Mouse (Mus musculus): Measurements from ENCODE around the gene Pgm5. TPM values are rescaled to one million over a fixed set of nuclear protein-coding genes. Genes with fewer than 3 reads are reported as not detected.

The Pgm5 gene
- polyA plus RNA-seq, 1 experiment from 2014 or later, result 2.9 TPM

DNA sequence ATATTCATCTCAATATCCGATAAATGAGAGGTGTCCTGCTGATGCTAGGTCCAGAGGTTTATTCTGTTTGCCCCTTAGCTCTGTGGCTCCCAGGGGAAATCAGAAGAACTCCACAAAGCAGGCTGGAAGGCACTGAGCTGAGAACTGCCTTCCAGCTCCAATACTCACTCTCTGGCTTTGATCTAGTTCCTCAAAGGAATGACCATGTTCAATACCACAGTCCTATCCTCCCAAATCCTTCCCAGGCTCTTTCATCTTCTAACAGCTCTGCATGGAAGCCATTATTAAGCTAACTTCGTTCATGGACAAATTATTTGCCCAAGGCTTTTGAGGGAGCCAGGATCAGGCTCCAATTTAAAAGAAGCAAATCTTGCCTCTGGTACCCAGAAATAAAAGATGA is 210.1 kb downstream of the Pgm5 start:
- ATAC-seq (ENCODE audit: insufficient read depth) (no peak), DNase-seq (no peak)
- Histone ChIP-seq H3K9me3 (ENCODE audit: low read depth, low read length) (no peaks in the 10 kb centered on the region), H3K4me1 (ENCODE audit: insufficient read depth) (peaks cover 9% of the 10 kb centered on the region; the same call in 1 of the 2 replicates), H3K4me2 (no peak overlapping the region), H3K27me3 (ENCODE audit: insufficient read depth, low read length) (no peaks in the 10 kb centered on the region), H3K9ac (no peak overlapping the region), H3K36me3 (ENCODE audit: insufficient read depth) (no peaks in the 10 kb centered on the region), H3K27ac (ENCODE audit: low read depth) (no peak overlapping the region), H3K4me3 (ENCODE audit: low read depth, low read length) (no peak overlapping the region)
- 57% methylated on average over 2 of the region's 2 CpGs for WGBS
- TF ChIP-seq CTCF (IDR thresholded peaks at IDR 0.05; ENCODE audit: low read depth), result no peak

DNA sequence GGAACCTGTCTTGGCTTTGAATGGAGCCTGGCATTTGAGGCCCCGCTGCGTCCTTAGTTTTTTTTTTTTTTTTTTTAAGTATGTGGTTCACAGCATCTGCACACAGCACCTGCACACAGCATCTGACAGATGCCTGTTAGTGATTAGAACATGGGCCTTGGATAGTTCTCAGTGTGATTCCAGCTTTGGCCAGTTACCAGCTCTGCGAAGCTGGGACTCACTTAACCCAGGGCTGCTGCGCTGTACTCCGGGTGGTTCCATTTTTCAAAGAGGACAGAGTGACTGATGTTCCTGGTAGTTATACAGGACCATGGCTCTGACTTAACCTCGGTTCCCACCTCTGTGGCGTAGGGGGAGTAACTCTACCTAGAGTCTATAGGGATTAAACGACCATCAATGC is 211.2 kb downstream of the Pgm5 start:
- Histone ChIP-seq H3K4me3 (ENCODE audit: low read depth, low read length) (no peak overlapping the region), H3K9ac (no peak overlapping the region), H3K9me3 (ENCODE audit: low read depth, low read length) (no peaks in the 10 kb centered on the region), H3K36me3 (ENCODE audit: insufficient read depth) (no peaks in the 10 kb centered on the region), H3K27me3 (ENCODE audit: insufficient read depth, low read length) (no peaks in the 10 kb centered on the region), H3K27ac (ENCODE audit: low read depth) (no peak overlapping the region), H3K4me1 (ENCODE audit: insufficient read depth) (peaks cover 9% of the 10 kb centered on the region; the same call in 1 of the 2 replicates), H3K4me2 (no peak overlapping the region)
- ATAC-seq (ENCODE audit: insufficient read depth), result no peak
- TF ChIP-seq CTCF (IDR thresholded peaks at IDR 0.05; ENCODE audit: low read depth), result no peak
- WGBS, result 74% methylated on average over 8 of the region's 8 CpGs
- no peak for DNase-seq

DNA sequence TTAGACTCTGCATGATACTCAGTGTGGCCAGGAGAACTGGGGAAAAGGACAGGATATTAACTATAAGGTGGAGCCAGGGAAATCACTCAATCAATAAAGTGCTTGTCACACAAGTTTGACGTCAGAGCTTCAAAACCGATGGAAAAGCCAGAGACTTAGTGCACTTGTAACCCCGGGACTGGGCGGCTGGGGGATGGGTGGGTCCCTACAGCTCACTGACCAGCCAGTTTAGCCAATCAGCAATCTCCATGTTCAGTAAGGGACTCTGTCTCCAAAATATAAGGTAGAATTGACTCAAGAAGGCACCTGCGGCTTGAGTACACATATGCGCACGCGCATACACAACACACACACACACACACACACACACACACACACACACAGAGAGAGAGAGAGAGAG is 213.6 kb downstream of the Pgm5 start:
- Histone ChIP-seq H3K4me3 (ENCODE audit: low read depth, low read length) (no peak overlapping the region), H3K4me1 (ENCODE audit: insufficient read depth) (no peaks in the 10 kb centered on the region), H3K27ac (ENCODE audit: low read depth) (no peak overlapping the region), H3K36me3 (ENCODE audit: insufficient read depth) (no peaks in the 10 kb centered on the region), H3K4me2 (no peak overlapping the region), H3K9me3 (ENCODE audit: low read depth, low read length) (no peaks in the 10 kb centered on the region), H3K27me3 (ENCODE audit: insufficient read depth, low read length) (no peaks in the 10 kb centered on the region), H3K9ac (no peak overlapping the region)
- no peak for ATAC-seq (ENCODE audit: insufficient read depth)
- 70% methylated on average over 8 of the region's 8 CpGs for WGBS
- TF ChIP-seq CTCF (IDR thresholded peaks at IDR 0.05; ENCODE audit: low read depth), result no peak
- no peak for DNase-seq

DNA sequence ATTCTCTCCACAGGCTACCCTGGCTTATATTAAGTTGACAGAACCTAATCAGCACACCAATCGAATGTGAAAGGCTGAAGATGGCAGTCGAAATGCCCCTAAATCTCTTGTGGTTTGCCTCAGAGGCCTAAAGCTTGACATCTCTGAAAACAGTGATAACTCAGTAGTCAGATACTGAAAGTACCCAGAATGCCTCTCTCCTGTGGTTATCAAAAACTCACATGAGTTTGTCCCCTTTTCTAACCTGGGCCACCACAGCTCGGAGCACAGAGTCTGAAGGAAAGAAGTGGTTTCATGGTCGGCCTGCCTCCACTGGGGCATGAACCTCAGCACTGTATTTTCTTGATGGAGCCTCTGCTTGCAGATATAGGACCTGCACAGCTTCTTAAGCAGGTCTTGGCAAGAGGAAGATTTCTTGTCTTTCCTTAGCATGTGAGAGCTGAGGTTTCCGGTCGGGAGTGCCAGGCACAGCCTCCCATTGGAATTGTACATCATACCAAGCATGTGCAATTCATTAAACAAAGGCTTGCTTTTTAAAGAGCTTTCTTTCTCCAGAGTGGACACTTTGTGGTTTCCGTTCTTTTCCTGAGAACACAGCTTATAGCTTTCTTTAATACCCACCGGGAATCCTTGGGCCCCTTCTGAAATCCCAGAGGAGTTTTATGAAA is 215.4 kb downstream of the Pgm5 start:
- H3K9ac ChIP-seq, result no peak overlapping the region
- H3K36me3 ChIP-seq (ENCODE audit: insufficient read depth), result no peaks in the 10 kb centered on the region
- TF ChIP-seq CTCF (IDR thresholded peaks at IDR 0.05; ENCODE audit: low read depth), result no peak
- DNase-seq, result no peak
- H3K4me3 ChIP-seq (ENCODE audit: low read depth, low read length), result no peak overlapping the region
- H3K9me3 ChIP-seq (ENCODE audit: low read depth, low read length), result no peaks in the 10 kb centered on the region
- H3K27ac ChIP-seq (ENCODE audit: low read depth), result no peak overlapping the region
- ATAC-seq (ENCODE audit: insufficient read depth), result no peak
- H3K27me3 ChIP-seq (ENCODE audit: insufficient read depth, low read length), result no peaks in the 10 kb centered on the region
- H3K4me1 ChIP-seq (ENCODE audit: insufficient read depth), result no peaks in the 10 kb centered on the region
- 75% methylated on average over 8 of the region's 8 CpGs for WGBS
- H3K4me2 ChIP-seq, result no peak overlapping the region

DNA sequence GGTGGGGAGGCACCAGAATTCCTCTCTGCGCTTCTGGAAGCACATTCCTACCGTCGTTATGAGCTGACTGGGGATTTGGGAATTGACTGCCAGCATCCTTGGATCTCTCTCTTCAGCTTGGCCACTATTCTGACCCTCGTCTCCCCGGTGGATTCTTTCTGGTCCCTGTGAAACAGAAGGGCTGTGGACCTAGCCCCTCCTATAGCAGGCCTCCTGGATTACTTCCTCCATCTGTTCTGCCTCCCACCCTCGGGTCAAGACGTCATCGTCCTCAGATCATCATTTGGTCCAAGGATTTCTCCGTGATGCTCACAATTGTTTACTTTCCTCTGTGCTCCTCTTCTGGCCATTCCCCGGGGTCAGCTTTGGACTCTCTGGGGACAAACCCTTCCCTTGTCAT is 216.7 kb downstream of the Pgm5 start:
- Histone ChIP-seq H3K36me3 (ENCODE audit: insufficient read depth) (no peaks in the 10 kb centered on the region), H3K27ac (ENCODE audit: low read depth) (no peak overlapping the region), H3K27me3 (ENCODE audit: insufficient read depth, low read length) (no peaks in the 10 kb centered on the region), H3K4me2 (no peak overlapping the region), H3K9me3 (ENCODE audit: low read depth, low read length) (no peaks in the 10 kb centered on the region), H3K9ac (no peak overlapping the region), H3K4me3 (ENCODE audit: low read depth, low read length) (no peak overlapping the region), H3K4me1 (ENCODE audit: insufficient read depth) (no peaks in the 10 kb centered on the region)
- DNase-seq (peak; percentile 16), ATAC-seq (ENCODE audit: insufficient read depth) (no peak)
- no peak for TF ChIP-seq CTCF (IDR thresholded peaks at IDR 0.05; ENCODE audit: low read depth)
- 39% methylated on average over 10 of the region's 10 CpGs for WGBS

DNA sequence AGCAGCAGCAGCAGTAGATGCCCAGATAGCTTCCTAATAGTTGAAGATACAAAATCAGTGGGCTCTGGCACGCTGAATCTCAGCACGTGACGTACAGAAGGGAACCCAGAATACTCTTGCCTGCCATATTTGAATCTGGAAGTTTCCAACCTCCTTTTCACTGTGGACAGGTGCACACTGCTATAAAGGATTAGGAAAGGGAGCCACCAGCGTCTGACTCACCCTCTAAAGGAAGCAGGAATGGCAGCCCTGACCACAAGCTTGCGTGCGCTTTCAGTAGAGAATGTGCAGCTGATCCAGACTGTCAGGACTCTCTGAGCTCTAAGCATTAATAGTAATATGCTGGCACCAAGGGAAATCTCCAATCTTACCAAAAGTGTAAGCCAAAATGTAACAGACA is 220.7 kb downstream of the Pgm5 start:
- no peaks in the 10 kb centered on the region for H3K27me3 ChIP-seq (ENCODE audit: insufficient read depth, low read length)
- no peak overlapping the region for H3K4me3 ChIP-seq (ENCODE audit: low read depth, low read length)

DNA sequence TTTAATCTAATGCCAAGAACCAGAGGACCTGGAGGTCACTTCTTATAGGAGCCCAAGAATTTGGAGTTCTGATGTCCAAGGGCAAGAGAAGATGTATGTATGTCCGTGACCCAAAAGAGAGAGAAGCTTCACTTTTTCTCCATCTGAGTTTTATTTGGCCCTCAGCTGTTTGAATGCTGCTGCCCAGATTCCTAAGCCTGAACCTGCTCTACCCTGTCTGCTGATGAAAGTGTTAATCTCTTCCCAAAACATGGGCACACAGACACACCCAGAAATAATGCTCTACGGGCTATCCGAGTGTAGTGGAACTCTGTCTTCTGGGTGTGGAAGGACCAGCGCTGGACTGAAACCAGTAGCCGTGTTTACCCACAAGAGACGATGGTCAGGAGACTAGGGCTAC is 223.7 kb downstream of the Pgm5 start:
- no peak for TF ChIP-seq CTCF (IDR thresholded peaks at IDR 0.05; ENCODE audit: low read depth)
- H3K36me3 ChIP-seq (ENCODE audit: insufficient read depth), result no peaks in the 10 kb centered on the region
- 89% methylated on average over 6 of the region's 6 CpGs for WGBS
- no peaks in the 10 kb centered on the region for H3K27me3 ChIP-seq (ENCODE audit: insufficient read depth, low read length)
- H3K27ac ChIP-seq (ENCODE audit: low read depth), result no peak overlapping the region
- H3K9ac ChIP-seq, result no peak overlapping the region
- no peak overlapping the region for H3K4me3 ChIP-seq (ENCODE audit: low read depth, low read length)
- ATAC-seq (ENCODE audit: insufficient read depth), result no peak
- no peak overlapping the region for H3K4me2 ChIP-seq
- H3K4me1 ChIP-seq (ENCODE audit: insufficient read depth), result no peaks in the 10 kb centered on the region
- no peak for DNase-seq
- no peaks in the 10 kb centered on the region for H3K9me3 ChIP-seq (ENCODE audit: low read depth, low read length)

More for the DNA sequence above, 220.7 kb downstream of the Pgm5 start:
- Histone ChIP-seq H3K4me2 (no peak overlapping the region), H3K9me3 (ENCODE audit: low read depth, low read length) (no peaks in the 10 kb centered on the region), H3K27ac (ENCODE audit: low read depth) (no peak overlapping the region), H3K4me1 (ENCODE audit: insufficient read depth) (no peaks in the 10 kb centered on the region), H3K36me3 (ENCODE audit: insufficient read depth) (no peaks in the 10 kb centered on the region), H3K9ac (no peak overlapping the region)
- ATAC-seq (ENCODE audit: insufficient read depth) (no peak), DNase-seq (no peak)
- WGBS, result 84% methylated on average over 6 of the region's 6 CpGs
- no peak for TF ChIP-seq CTCF (IDR thresholded peaks at IDR 0.05; ENCODE audit: low read depth)
